Comparison of ENCODE assay signal across 9 mouse cellular contexts in genomic region chr13:4608530-4608929, GRCm38 (mm10). TPM values are rescaled to one million over a fixed set of nuclear protein-coding genes. Genes with fewer than 3 reads are reported as not detected.
DNase-seq lines count a peak whose midpoint lies in the region; ATAC-seq and TF ChIP-seq lines count a peak whose summit lies in the region.
"Had no signal": no experiment of that assay in that cellular context is flagged by ENCODE, and none has a peak within 500 bp of the region (broad histone marks: within the 10 kb centered on the region; RNA-seq: fewer than 3 reads in every experiment).

No protein-coding gene starts in this region.

- 18% methylated on average over 9 of the region's 9 CpGs for WGBS in lung, postnatal 0 days
- WGBS in embryonic facial prominence, embryonic 12.5 days = 30% methylated on average over 9 of the region's 9 CpGs
- WGBS in limb, embryonic 10.5 days = 41% methylated on average over 9 of the region's 9 CpGs
- 32% methylated on average over 9 of the region's 9 CpGs for WGBS in neural tube, embryonic 12.5 days

- ATAC-seq in lung, postnatal 0 days = peak; percentile 31
- ATAC-seq in embryonic facial prominence, embryonic 12.5 days (ENCODE audit: insufficient number of reproducible peaks, insufficient read depth, low FRiP score, low TSS enrichment) = no peak; the same call in 1 of the 2 replicates
- ATAC-seq in neural tube, embryonic 12.5 days (ENCODE audit: low FRiP score, low read depth) = peak; percentile 8; the same call in 1 of the 2 replicates

- H3K27me3 ChIP-seq in lung, postnatal 0 days (replicated peaks; ENCODE audit: insufficient read depth, low read length) = no peaks in the 10 kb centered on the region
- no peaks in the 10 kb centered on the region for H3K27me3 ChIP-seq in embryonic facial prominence, embryonic 12.5 days
- H3K27me3 ChIP-seq in limb, embryonic 10.5 days (ENCODE audit: low read depth, poor library complexity, severe bottlenecking) = no peaks in the 10 kb centered on the region
- no peaks in the 10 kb centered on the region for H3K27me3 ChIP-seq in neural tube, embryonic 12.5 days (replicated peaks)

- no peaks in the 10 kb centered on the region for H3K36me3 ChIP-seq in lung, postnatal 0 days (ENCODE audit: insufficient read depth, low read length)
- no peaks in the 10 kb centered on the region for H3K36me3 ChIP-seq in embryonic facial prominence, embryonic 12.5 days
- no peaks in the 10 kb centered on the region for H3K36me3 ChIP-seq in limb, embryonic 10.5 days
- H3K36me3 ChIP-seq in neural tube, embryonic 12.5 days = 0 out of 2 replicates have a peak, but pooled peaks cover 3% of the 10 kb centered on the region

- H3K4me2 ChIP-seq in lung, postnatal 0 days (replicated peaks; ENCODE audit: low read depth, low read length) = peak overlapping the region; percentile 68
- H3K4me2 ChIP-seq in embryonic facial prominence, embryonic 12.5 days (replicated peaks) = peak overlapping the region; percentile 60
- H3K4me2 ChIP-seq in neural tube, embryonic 12.5 days (replicated peaks) = peak overlapping the region; percentile 66

- peak overlapping the region; percentile 54 for H3K4me3 ChIP-seq in lung, postnatal 0 days (ENCODE audit: low read depth, low read length)
- peak overlapping the region; percentile 57 for H3K4me3 ChIP-seq in embryonic facial prominence, embryonic 12.5 days
- peak overlapping the region; percentile 66 for H3K4me3 ChIP-seq in limb, embryonic 10.5 days
- H3K4me3 ChIP-seq in neural tube, embryonic 12.5 days = peak overlapping the region; percentile 58

- no peak for TF ChIP-seq EP300 in lung, postnatal 0 days (IDR thresholded peaks at IDR 0.05)

- H3K27ac ChIP-seq in lung, postnatal 0 days (ENCODE audit: low read length) = peak overlapping the region; percentile 71
- peak overlapping the region; percentile 36; the same call in 1 of the 2 replicates for H3K27ac ChIP-seq in embryonic facial prominence, embryonic 12.5 days
- H3K27ac ChIP-seq in limb, embryonic 10.5 days = peak overlapping the region; percentile 84
- H3K27ac ChIP-seq in neural tube, embryonic 12.5 days = no peak overlapping the region

- no peaks in the 10 kb centered on the region for H3K4me1 ChIP-seq in lung, postnatal 0 days (ENCODE audit: insufficient read depth, low read depth, low read length)
- no peaks in the 10 kb centered on the region for H3K4me1 ChIP-seq in embryonic facial prominence, embryonic 12.5 days
- H3K4me1 ChIP-seq in limb, embryonic 10.5 days = no peaks in the 10 kb centered on the region
- H3K4me1 ChIP-seq in neural tube, embryonic 12.5 days = no peaks in the 10 kb centered on the region

- no peaks in the 10 kb centered on the region for H3K9me3 ChIP-seq in lung, postnatal 0 days (ENCODE audit: low read length)
- no peaks in the 10 kb centered on the region for H3K9me3 ChIP-seq in embryonic facial prominence, embryonic 12.5 days
- H3K9me3 ChIP-seq in limb, embryonic 10.5 days (replicated peaks) = no peaks in the 10 kb centered on the region
- H3K9me3 ChIP-seq in neural tube, embryonic 12.5 days = no peaks in the 10 kb centered on the region

- H3K9ac ChIP-seq in lung, postnatal 0 days (replicated peaks; ENCODE audit: low read depth) = peak overlapping the region; percentile 62
- H3K9ac ChIP-seq in embryonic facial prominence, embryonic 12.5 days = peak overlapping the region; percentile 59
- peak overlapping the region; percentile 64 for H3K9ac ChIP-seq in neural tube, embryonic 12.5 days

- peak; percentile 11; the same call in 1 of the 2 replicates for TF ChIP-seq CTCF in lung, postnatal 0 days (IDR thresholded peaks at IDR 0.05)

- DNase-seq in lung, postnatal 0 days (ENCODE audit: low spot score) = peak; percentile 30
- no peak for DNase-seq in lung, postnatal 14 days
- DNase-seq in limb, embryonic 10.5 days (ENCODE audit: low spot score) = no peak
- DNase-seq in frontal cortex, postnatal 25 days (ENCODE audit: low spot score in 2 of 2) = no peak
- no peak for DNase-seq in urinary bladder, postnatal 36 days (ENCODE audit: low spot score in 2 of 2)
- no peak for DNase-seq in B cell, adult 2 months

RNA-seq across cellular contexts. Expression of gene Akr1e1, which starts 0.4 kb away (rescaled TPM):
- polyA plus RNA-seq in lung, postnatal 0 days (2015; fragmentation: Nextera tagmentation; extraction: Ambion mirVana) = 22.7 and 27.5 TPM in 2 replicates
- polyA plus RNA-seq in embryonic facial prominence, embryonic 12.5 days (2016; fragmentation: Nextera tagmentation; extraction: Ambion mirVana) = 45.0 and 45.6 TPM in 2 replicates
- polyA plus RNA-seq in limb, embryonic 10.5 days (2016; fragmentation: Nextera tagmentation; extraction: Ambion mirVana) = 42.2 and 47.5 TPM in 2 replicates
- 45.7 and 53.1 TPM in 2 replicates for polyA plus RNA-seq in neural tube, embryonic 12.5 days (2016; fragmentation: Nextera tagmentation; extraction: Ambion mirVana)

RNA-seq across cellular contexts. Expression of gene Akr1c21, which starts 34.7 kb away (rescaled TPM):
- not detected in 2 replicates for polyA plus RNA-seq in lung, postnatal 0 days (2015; fragmentation: Nextera tagmentation; extraction: Ambion mirVana)
- not detected in 2 replicates for polyA plus RNA-seq in embryonic facial prominence, embryonic 12.5 days (2016; fragmentation: Nextera tagmentation; extraction: Ambion mirVana)
- polyA plus RNA-seq in limb, embryonic 10.5 days (2016; fragmentation: Nextera tagmentation; extraction: Ambion mirVana) = not detected in 2 replicates
- polyA plus RNA-seq in neural tube, embryonic 12.5 days (2016; fragmentation: Nextera tagmentation; extraction: Ambion mirVana) = not detected in 2 replicates
- polyA plus RNA-seq: gonadal fat pad, adult 2 months had no signal
